Mouse (Mus musculus): ENCODE measurements around the gene 4930505A04Rik. TPM values are rescaled to one million over a fixed set of nuclear protein-coding genes. Genes with fewer than 3 reads are reported as not detected.
A peak's percentile ranks its signal among the peaks of the same experiment; 100 is the strongest.

4930505A04Rik gene
- polyA plus RNA-seq (2015; fragmentation: Nextera tagmentation; extraction: Ambion mirVana) = 0.18 TPM in 1 of 2 replicates, not detected in the other

- H3K9me3 ChIP-seq = no peaks in the 10 kb centered on the region
- H3K27me3 ChIP-seq = no peaks in the 10 kb centered on the region
- 4% methylated on average over 17 of the region's 17 CpGs for WGBS
- H3K4me3 ChIP-seq = peak within 1 kb of the TSS; percentile 44
- H3K27ac ChIP-seq = peak within 1 kb of the TSS; percentile 62
- H3K4me2 ChIP-seq = peak within 1 kb of the TSS; percentile 70
- no peaks in the 10 kb centered on the region for H3K36me3 ChIP-seq
- peaks cover 18% of the 10 kb centered on the region for H3K4me1 ChIP-seq
- peak within 1 kb of the TSS; percentile 41 for H3K9ac ChIP-seq
- ATAC-seq (ENCODE audit: borderline replicate concordance, extremely low read depth, low FRiP score, low TSS enrichment) = peak; percentile 98
Measured at GRCm38 (mm10) chr11:30471751-30472593, at the start of gene 4930505A04Rik. TSS of gene 4930505A04Rik (minus strand) at chr11:30471827.

- WGBS = 90% methylated on average over 2 of the region's 2 CpGs
- no peaks in the 10 kb centered on the region for H3K36me3 ChIP-seq
- H3K27me3 ChIP-seq = no peaks in the 10 kb centered on the region
- H3K4me3 ChIP-seq = no peak overlapping the region
- H3K4me1 ChIP-seq = no peaks in the 10 kb centered on the region
- H3K9me3 ChIP-seq = no peaks in the 10 kb centered on the region
- H3K9ac ChIP-seq = no peak overlapping the region
- H3K27ac ChIP-seq = no peak overlapping the region
- no peak for ATAC-seq (ENCODE audit: borderline replicate concordance, extremely low read depth, low FRiP score, low TSS enrichment)
- H3K4me2 ChIP-seq = no peak overlapping the region
Measured at GRCm38 (mm10) chr11:30517133-30517532, 45.5 kb upstream of the 4930505A04Rik start.

- no peak overlapping the region for H3K4me3 ChIP-seq
- no peaks in the 10 kb centered on the region for H3K27me3 ChIP-seq
- H3K9me3 ChIP-seq = no peaks in the 10 kb centered on the region
- H3K9ac ChIP-seq = no peak overlapping the region
- H3K4me2 ChIP-seq = no peak overlapping the region
- 77% methylated on average over 4 of the region's 4 CpGs for WGBS
- ATAC-seq (ENCODE audit: borderline replicate concordance, extremely low read depth, low FRiP score, low TSS enrichment) = no peak
- no peaks in the 10 kb centered on the region for H3K36me3 ChIP-seq
- H3K4me1 ChIP-seq = no peaks in the 10 kb centered on the region
- no peak overlapping the region for H3K27ac ChIP-seq
Measured at GRCm38 (mm10) chr11:30508178-30508577, 36.6 kb upstream of the 4930505A04Rik start.

GRCm38 (mm10) chr11:30498738-30499355, 27.2 kb upstream of the 4930505A04Rik start:
- Histone ChIP-seq H3K36me3 (no peaks in the 10 kb centered on the region), H3K4me1 (no peaks in the 10 kb centered on the region), H3K27me3 (no peaks in the 10 kb centered on the region), H3K4me2 (no peak overlapping the region), H3K27ac (no peak overlapping the region), H3K4me3 (no peak overlapping the region), H3K9me3 (no peaks in the 10 kb centered on the region), H3K9ac (no peak overlapping the region)
- no peak for ATAC-seq (ENCODE audit: borderline replicate concordance, extremely low read depth, low FRiP score, low TSS enrichment)
- 41% methylated on average over 3 of the region's 3 CpGs for WGBS

- no peak for ATAC-seq (ENCODE audit: borderline replicate concordance, extremely low read depth, low FRiP score, low TSS enrichment)
- Histone ChIP-seq H3K4me2 (no peak overlapping the region), H3K27me3 (no peaks in the 10 kb centered on the region), H3K4me1 (no peaks in the 10 kb centered on the region), H3K36me3 (no peaks in the 10 kb centered on the region), H3K27ac (no peak overlapping the region), H3K9ac (no peak overlapping the region), H3K4me3 (no peak overlapping the region), H3K9me3 (no peaks in the 10 kb centered on the region)
- 52% methylated on average over 2 of the region's 2 CpGs for WGBS
Measured at GRCm38 (mm10) chr11:30497151-30497550, 25.5 kb upstream of the 4930505A04Rik start.

- Histone ChIP-seq H3K4me2 (no peak overlapping the region), H3K36me3 (no peaks in the 10 kb centered on the region), H3K27me3 (no peaks in the 10 kb centered on the region), H3K9ac (no peak overlapping the region), H3K4me3 (no peak overlapping the region), H3K4me1 (no peaks in the 10 kb centered on the region), H3K27ac (no peak overlapping the region), H3K9me3 (no peaks in the 10 kb centered on the region)
- no peak for ATAC-seq (ENCODE audit: borderline replicate concordance, extremely low read depth, low FRiP score, low TSS enrichment)
Measured at GRCm38 (mm10) chr11:30491515-30492260, 20.1 kb upstream of the 4930505A04Rik start.

- no peak overlapping the region for H3K4me2 ChIP-seq
- no peak overlapping the region for H3K9ac ChIP-seq
- H3K27ac ChIP-seq = no peak overlapping the region
- ATAC-seq (ENCODE audit: borderline replicate concordance, extremely low read depth, low FRiP score, low TSS enrichment) = no peak
- H3K9me3 ChIP-seq = no peaks in the 10 kb centered on the region
- no peaks in the 10 kb centered on the region for H3K27me3 ChIP-seq
- H3K36me3 ChIP-seq = no peaks in the 10 kb centered on the region
- WGBS = 81% methylated on average over 9 of the region's 10 CpGs
- H3K4me3 ChIP-seq = no peak overlapping the region
- H3K4me1 ChIP-seq = no peaks in the 10 kb centered on the region
Measured at GRCm38 (mm10) chr11:30488183-30488582, 16.6 kb upstream of the 4930505A04Rik start.

- WGBS = 72% methylated on average over 4 of the region's 4 CpGs
- no peaks in the 10 kb centered on the region for H3K36me3 ChIP-seq
- ATAC-seq (ENCODE audit: borderline replicate concordance, extremely low read depth, low FRiP score, low TSS enrichment) = no peak
- H3K9me3 ChIP-seq = no peaks in the 10 kb centered on the region
- H3K4me1 ChIP-seq = no peaks in the 10 kb centered on the region
- no peak overlapping the region for H3K9ac ChIP-seq
- no peaks in the 10 kb centered on the region for H3K27me3 ChIP-seq
- H3K4me3 ChIP-seq = no peak overlapping the region
- no peak overlapping the region for H3K27ac ChIP-seq
- H3K4me2 ChIP-seq = no peak overlapping the region
Measured at GRCm38 (mm10) chr11:30483286-30483685, 11.7 kb upstream of the 4930505A04Rik start.

- Histone ChIP-seq H3K9ac (no peak overlapping the region), H3K9me3 (no peaks in the 10 kb centered on the region), H3K27me3 (no peaks in the 10 kb centered on the region), H3K4me3 (peak overlapping the region; percentile 44; the same call in 1 of the 2 replicates), H3K4me1 (peaks cover 18% of the 10 kb centered on the region), H3K4me2 (peak overlapping the region; percentile 70), H3K27ac (peak overlapping the region; percentile 48), H3K36me3 (no peaks in the 10 kb centered on the region)
- 49% methylated on average over 8 of the region's 8 CpGs for WGBS
- peak; percentile 36 for ATAC-seq (ENCODE audit: borderline replicate concordance, extremely low read depth, low FRiP score, low TSS enrichment)
Measured at GRCm38 (mm10) chr11:30471187-30471586, 440 bp downstream of the 4930505A04Rik start.

- Histone ChIP-seq H3K36me3 (no peaks in the 10 kb centered on the region), H3K27ac (no peak overlapping the region), H3K4me2 (no peak overlapping the region), H3K27me3 (no peaks in the 10 kb centered on the region), H3K9me3 (no peaks in the 10 kb centered on the region), H3K9ac (no peak overlapping the region), H3K4me3 (no peak overlapping the region), H3K4me1 (no peaks in the 10 kb centered on the region)
- no peak for ATAC-seq (ENCODE audit: borderline replicate concordance, extremely low read depth, low FRiP score, low TSS enrichment)
- 80% methylated on average over 4 of the region's 4 CpGs for WGBS
Measured at GRCm38 (mm10) chr11:30454331-30454730, 17.3 kb downstream of the 4930505A04Rik start.

GRCm38 (mm10) chr11:30448126-30448525, 23.5 kb downstream of the 4930505A04Rik start:
- H3K36me3 ChIP-seq = no peaks in the 10 kb centered on the region
- H3K4me3 ChIP-seq = no peak overlapping the region
- no peaks in the 10 kb centered on the region for H3K4me1 ChIP-seq
- no peak overlapping the region for H3K9ac ChIP-seq
- no peaks in the 10 kb centered on the region for H3K9me3 ChIP-seq
- WGBS = 73% methylated on average over 2 of the region's 2 CpGs
- no peak overlapping the region for H3K27ac ChIP-seq
- no peaks in the 10 kb centered on the region for H3K27me3 ChIP-seq
- ATAC-seq (ENCODE audit: borderline replicate concordance, extremely low read depth, low FRiP score, low TSS enrichment) = no peak
- H3K4me2 ChIP-seq = no peak overlapping the region

- no peak overlapping the region for H3K27ac ChIP-seq
- H3K4me1 ChIP-seq = no peaks in the 10 kb centered on the region
- H3K9me3 ChIP-seq = no peaks in the 10 kb centered on the region
- no peak overlapping the region for H3K4me2 ChIP-seq
- H3K36me3 ChIP-seq = no peaks in the 10 kb centered on the region
- no peak overlapping the region for H3K9ac ChIP-seq
- WGBS = 97% methylated on average over 1 of the region's 1 CpGs
- no peaks in the 10 kb centered on the region for H3K27me3 ChIP-seq
- no peak overlapping the region for H3K4me3 ChIP-seq
- ATAC-seq (ENCODE audit: borderline replicate concordance, extremely low read depth, low FRiP score, low TSS enrichment) = no peak
Measured at GRCm38 (mm10) chr11:30447561-30447960, 24.1 kb downstream of the 4930505A04Rik start.
